Mouse (Mus musculus) lung, postnatal 25 days (tissue): Measurements from ENCODE around the gene Kng2.
"Not testable (repeated sequence)": the region's sequence is repeated elsewhere in the genome, so short reads cannot be mapped to it uniquely, and the experiment has no call there.

Experiments used
- DNase-seq: peaks from one replicate; pipeline ENCODE4 v3.0.0; 2022; ENCODE audit warnings: low spot score

Gene Kng2

GRCm38 (mm10) chr16:23028966-23029600, at the start of gene Kng2:
Gene Kng2 (minus strand): TSS chr16:23029482.
- peak; percentile 64 for DNase-seq

GRCm38 (mm10) chr16:23077516-23077915, 48.2 kb upstream of the Kng2 start:
- DNase-seq = not testable (repeated sequence)

GRCm38 (mm10) chr16:23060781-23061325, 31.6 kb upstream of the Kng2 start:
- DNase-seq = not testable (repeated sequence)

GRCm38 (mm10) chr16:23059630-23060029, 30.3 kb upstream of the Kng2 start:
- DNase-seq = not testable (repeated sequence)

GRCm38 (mm10) chr16:23057668-23058447, 28.6 kb upstream of the Kng2 start, which contains the start of gene Kng1:
Gene Kng1 (plus strand): TSS chr16:23057865.
- DNase-seq = not testable (repeated sequence)

- peak; percentile 8 for DNase-seq
Observed at GRCm38 (mm10) chr16:23046319-23046718, 17.0 kb upstream of the Kng2 start.

- no peak for DNase-seq
Observed at GRCm38 (mm10) chr16:23040876-23041275, 11.6 kb upstream of the Kng2 start.

GRCm38 (mm10) chr16:23039281-23039680, 10.0 kb upstream of the Kng2 start:
- DNase-seq = peak; percentile 50

- DNase-seq = no peak
Observed at GRCm38 (mm10) chr16:23037744-23038143, 8.5 kb upstream of the Kng2 start.

- no peak for DNase-seq
Observed at GRCm38 (mm10) chr16:23033673-23034072, 4.4 kb upstream of the Kng2 start.

GRCm38 (mm10) chr16:23030673-23031435, 1.6 kb upstream of the Kng2 start:
- DNase-seq = no peak

- DNase-seq = not testable (repeated sequence)
Observed at GRCm38 (mm10) chr16:23027341-23027740, 1.9 kb downstream of the Kng2 start.

- DNase-seq = no peak
Observed at GRCm38 (mm10) chr16:23026582-23026981, 2.7 kb downstream of the Kng2 start.

- no peak for DNase-seq
Observed at GRCm38 (mm10) chr16:23025111-23025510, 4.2 kb downstream of the Kng2 start.

GRCm38 (mm10) chr16:23020571-23020970, 8.7 kb downstream of the Kng2 start:
- DNase-seq = not testable (repeated sequence)

- not testable (repeated sequence) for DNase-seq
Observed at GRCm38 (mm10) chr16:23014645-23015044, 14.6 kb downstream of the Kng2 start.

GRCm38 (mm10) chr16:23013786-23014185, 15.5 kb downstream of the Kng2 start:
- not testable (repeated sequence) for DNase-seq

- DNase-seq = not testable (repeated sequence)
Observed at GRCm38 (mm10) chr16:22996951-22997350, 32.3 kb downstream of the Kng2 start.

GRCm38 (mm10) chr16:22967383-22968030, 61.8 kb downstream of the Kng2 start:
- DNase-seq = no peak

- DNase-seq = no peak
Observed at GRCm38 (mm10) chr16:22963293-22963692, 66.0 kb downstream of the Kng2 start.

- no peak for DNase-seq
Observed at GRCm38 (mm10) chr16:22962256-22962655, 67.0 kb downstream of the Kng2 start.

GRCm38 (mm10) chr16:22961073-22961472, 68.2 kb downstream of the Kng2 start:
- no peak for DNase-seq
